Comparison of ENCODE assay signal across 7 mouse cellular contexts in genomic region chr4:149166957-149167611, GRCm38 (mm10). TPM values are rescaled to one million over a fixed set of nuclear protein-coding genes. Genes with fewer than 3 reads are reported as not detected.
DNase-seq lines count a peak whose midpoint lies in the region; ATAC-seq and TF ChIP-seq lines count a peak whose summit lies in the region.

No protein-coding gene starts in this region.

- ATAC-seq in erythroid progenitor cell, adult 5-6 weeks (replicated peaks; ENCODE audit: low FRiP score, poor library complexity, severe bottlenecking) = peak; percentile 48
- ATAC-seq in intestine, embryonic 14.5 days (replicated peaks; ENCODE audit: low FRiP score, low TSS enrichment, low read depth) = peak; percentile 29
- peak; percentile 0; the same call in 1 of the 2 replicates for ATAC-seq in neutrophil, adult 5-6 weeks (ENCODE audit: extremely low read depth, insufficient number of reproducible peaks, low FRiP score, poor library complexity, severe bottlenecking)

- peak; percentile 53; the same call in 1 of the 2 replicates for TF ChIP-seq POLR2A in lung, adult 2 months (IDR thresholded peaks at IDR 0.05; ENCODE audit: borderline replicate concordance, extremely low read depth, low read depth, low read length)

- DNase-seq in CD4-positive helper T cell, adult 2 months (ENCODE audit: low read depth, low spot score) = peak; percentile 71
- peak; percentile 40 for DNase-seq in ES-CJ7 (ENCODE audit: low read depth, low spot score)
- DNase-seq in intestine, embryonic 14.5 days (ENCODE audit: low spot score) = peak; percentile 74
- no peak for DNase-seq in lung, adult 2 months
- no peak for DNase-seq in urinary bladder, postnatal 4 days (ENCODE audit: low spot score in 2 of 2)

- WGBS in intestine, embryonic 14.5 days = under 1% methylated on average over 27 of the region's 27 CpGs
- 0% methylated on average over 27 of the region's 27 CpGs for WGBS in lung, adult 2 months

- peaks cover 7% of the 10 kb centered on the region; the same call in 1 of the 2 replicates for H3K4me1 ChIP-seq in intestine, embryonic 14.5 days (replicated peaks; ENCODE audit: control insufficient read depth, insufficient read depth, low read length)
- H3K4me1 ChIP-seq in lung, adult 2 months (ENCODE audit: control insufficient read depth, insufficient read depth, low read length) = peaks cover 4% of the 10 kb centered on the region

- H3K9ac ChIP-seq in intestine, embryonic 14.5 days (ENCODE audit: low read length) = peak overlapping the region; percentile 59

- no peaks in the 10 kb centered on the region for H3K9me3 ChIP-seq in intestine, embryonic 14.5 days (ENCODE audit: control insufficient read depth, low read length)

- H3K27ac ChIP-seq in intestine, embryonic 14.5 days (ENCODE audit: low read depth) = peak overlapping the region; percentile 78

- H3K4me3 ChIP-seq in intestine, embryonic 14.5 days (ENCODE audit: low read depth, low read length) = peak overlapping the region; percentile 88
- H3K4me3 ChIP-seq in lung, adult 2 months (replicated peaks; ENCODE audit: extremely low read depth, low read depth, low read length) = peak overlapping the region; percentile 80

- H3K36me3 ChIP-seq in intestine, embryonic 14.5 days (ENCODE audit: control insufficient read depth, insufficient read depth, low read length) = peaks cover 23% of the 10 kb centered on the region

- H3K27me3 ChIP-seq in intestine, embryonic 14.5 days (replicated peaks; ENCODE audit: control insufficient read depth, insufficient read depth, low read length) = no peaks in the 10 kb centered on the region

- TF ChIP-seq CTCF in lung, adult 2 months (IDR thresholded peaks at IDR 0.05; ENCODE audit: insufficient read depth, low read length) = no peak

- H3K4me2 ChIP-seq in intestine, embryonic 14.5 days (ENCODE audit: low read length) = peak overlapping the region; percentile 93

RNA-seq across cellular contexts. Expression of gene Pgd, which starts 0.5 kb away (rescaled TPM):
- 32.1 and 45.7 TPM in 2 replicates for total RNA-seq in erythroid progenitor cell, adult 5-6 weeks (2015; ENCODE audit: low replicate concordance)
- total RNA-seq in erythroid progenitor cell, adult 5-6 weeks (2017; ENCODE audit: low replicate concordance) = 17.5 and 20.0 TPM in 2 replicates
- polyA plus RNA-seq in intestine, embryonic 14.5 days (2014; fragmentation: Nextera tagmentation; extraction: Ambion mirVana) = 67.2 and 76.5 TPM in 2 replicates
- polyA plus RNA-seq in lung, adult 2 months (2012; rRNA removed) = 118 and 184 TPM in 2 replicates
- total RNA-seq in neutrophil, adult 5-6 weeks (2017) = 171 and 177 TPM in 2 replicates

RNA-seq across cellular contexts. Expression of gene Cenps, which starts 29.7 kb away (rescaled TPM):
- total RNA-seq in erythroid progenitor cell, adult 5-6 weeks (2015; ENCODE audit: low replicate concordance) = 6.1 and 9.6 TPM in 2 replicates
- total RNA-seq in erythroid progenitor cell, adult 5-6 weeks (2017; ENCODE audit: low replicate concordance) = 6.9 and 44.3 TPM in 2 replicates
- polyA plus RNA-seq in intestine, embryonic 14.5 days (2014; fragmentation: Nextera tagmentation; extraction: Ambion mirVana) = 30.1 and 33.8 TPM in 2 replicates
- 0.37 and 1.4 TPM in 2 replicates for polyA plus RNA-seq in lung, adult 2 months (2012; rRNA removed)
- total RNA-seq in neutrophil, adult 5-6 weeks (2017) = 3.8 and 7.1 TPM in 2 replicates

RNA-seq across cellular contexts. Expression of gene Cort, which starts 40.5 kb away (rescaled TPM):
- not detected in 2 replicates for total RNA-seq in erythroid progenitor cell, adult 5-6 weeks (2015; ENCODE audit: low replicate concordance)
- not detected in 2 replicates for total RNA-seq in erythroid progenitor cell, adult 5-6 weeks (2017; ENCODE audit: low replicate concordance)
- polyA plus RNA-seq in intestine, embryonic 14.5 days (2014; fragmentation: Nextera tagmentation; extraction: Ambion mirVana) = 0.38 TPM in 1 of 2 replicates, not detected in the other
- not detected in 2 replicates for polyA plus RNA-seq in lung, adult 2 months (2012; rRNA removed)
- not detected in 2 replicates for total RNA-seq in neutrophil, adult 5-6 weeks (2017)

Comparison
In these comparisons a context has a peak if more than half of its experiments do, and no peak if none do; other contexts are left out.
1. DNase-seq: peak in CD4-positive helper T cell, adult 2 months (single experiment), ES-CJ7 (single experiment) and intestine, embryonic 14.5 days (single experiment); none in lung, adult 2 months (single experiment) and urinary bladder, postnatal 4 days (0 of 2).
2. Peak in every context shown above with its lines, with median percentiles within 50 percentile points of each other: ATAC-seq.